Mouse (Mus musculus): Measurements from ENCODE around the gene Myo16. TPM values are rescaled to one million over a fixed set of nuclear protein-coding genes. Genes with fewer than 3 reads are reported as not detected.

Gene Myo16
- polyA plus RNA-seq (2015; fragmentation: Nextera tagmentation; extraction: Ambion mirVana), result 0.40 and 0.76 TPM in 2 replicates

- Histone ChIP-seq H3K9ac (peak within 1 kb of the TSS; percentile 79), H3K4me2 (peak within 1 kb of the TSS; percentile 93), H3K4me3 (peak within 1 kb of the TSS; percentile 68), H3K27me3 (replicated peaks) (peaks cover 54% of the 10 kb centered on the region), H3K9me3 (peaks cover 7% of the 10 kb centered on the region; the same call in 1 of the 2 replicates), H3K4me1 (0 out of 2 replicates have a peak, but pooled peaks cover 4% of the 10 kb centered on the region), H3K27ac (replicated peaks) (no peak within 1 kb of the TSS), H3K36me3 (no peaks in the 10 kb centered on the region)
- ATAC-seq (ENCODE audit: extremely low read depth, insufficient number of reproducible peaks, low FRiP score, low TSS enrichment), result no peak
- 1% methylated on average over 61 of the region's 61 CpGs for WGBS
Measured at GRCm38 (mm10) chr8:10153611-10154438, at the start of gene Myo16. Gene Myo16 (plus strand): TSS chr8:10153911.

GRCm38 (mm10) chr8:10108516-10109271 lies 45.0 kb upstream of the Myo16 start:
- Histone ChIP-seq H3K9ac (no peak overlapping the region), H3K4me2 (no peak overlapping the region), H3K27ac (replicated peaks) (no peak overlapping the region), H3K9me3 (no peaks in the 10 kb centered on the region), H3K4me3 (no peak overlapping the region), H3K27me3 (replicated peaks) (no peaks in the 10 kb centered on the region), H3K36me3 (no peaks in the 10 kb centered on the region), H3K4me1 (no peaks in the 10 kb centered on the region)
- 71% methylated on average over 8 of the region's 8 CpGs for WGBS
- ATAC-seq (ENCODE audit: extremely low read depth, insufficient number of reproducible peaks, low FRiP score, low TSS enrichment), result no peak

- WGBS, result 74% methylated on average over 5 of the region's 5 CpGs
- Histone ChIP-seq H3K27me3 (replicated peaks) (no peaks in the 10 kb centered on the region), H3K4me2 (no peak overlapping the region), H3K9me3 (no peaks in the 10 kb centered on the region), H3K36me3 (no peaks in the 10 kb centered on the region), H3K9ac (no peak overlapping the region), H3K4me3 (no peak overlapping the region), H3K4me1 (no peaks in the 10 kb centered on the region), H3K27ac (replicated peaks) (no peak overlapping the region)
- no peak for ATAC-seq (ENCODE audit: extremely low read depth, insufficient number of reproducible peaks, low FRiP score, low TSS enrichment)
Measured at GRCm38 (mm10) chr8:10122749-10123148, 31.0 kb upstream of the Myo16 start.

- no peak for ATAC-seq (ENCODE audit: extremely low read depth, insufficient number of reproducible peaks, low FRiP score, low TSS enrichment)
Measured at GRCm38 (mm10) chr8:10123412-10123811, 30.3 kb upstream of the Myo16 start.

GRCm38 (mm10) chr8:10125684-10126083 lies 28.0 kb upstream of the Myo16 start:
- H3K9ac ChIP-seq, result no peak overlapping the region
- no peak overlapping the region for H3K4me2 ChIP-seq
- no peak for ATAC-seq (ENCODE audit: extremely low read depth, insufficient number of reproducible peaks, low FRiP score, low TSS enrichment)
- H3K27ac ChIP-seq (replicated peaks), result no peak overlapping the region
- no peaks in the 10 kb centered on the region for H3K36me3 ChIP-seq
- H3K9me3 ChIP-seq, result no peaks in the 10 kb centered on the region
- no peaks in the 10 kb centered on the region for H3K27me3 ChIP-seq (replicated peaks)
- WGBS, result 78% methylated on average over 4 of the region's 4 CpGs
- H3K4me3 ChIP-seq, result no peak overlapping the region
- no peaks in the 10 kb centered on the region for H3K4me1 ChIP-seq

More at GRCm38 (mm10) chr8:10123412-10123811, 30.3 kb upstream of the Myo16 start:
- H3K9me3 ChIP-seq, result no peaks in the 10 kb centered on the region
- H3K27me3 ChIP-seq (replicated peaks), result no peaks in the 10 kb centered on the region
- no peak overlapping the region for H3K9ac ChIP-seq
- H3K27ac ChIP-seq (replicated peaks), result no peak overlapping the region
- 76% methylated on average over 2 of the region's 2 CpGs for WGBS
- no peaks in the 10 kb centered on the region for H3K36me3 ChIP-seq
- no peaks in the 10 kb centered on the region for H3K4me1 ChIP-seq
- no peak overlapping the region for H3K4me3 ChIP-seq
- H3K4me2 ChIP-seq, result no peak overlapping the region

GRCm38 (mm10) chr8:10130513-10131414 lies 22.9 kb upstream of the Myo16 start:
- no peak overlapping the region for H3K9ac ChIP-seq
- H3K9me3 ChIP-seq, result peaks cover 4% of the 10 kb centered on the region; the same call in 1 of the 2 replicates
- ATAC-seq (ENCODE audit: extremely low read depth, insufficient number of reproducible peaks, low FRiP score, low TSS enrichment), result no peak
- 67% methylated on average over 15 of the region's 15 CpGs for WGBS
- no peaks in the 10 kb centered on the region for H3K4me1 ChIP-seq
- H3K27me3 ChIP-seq (replicated peaks), result no peaks in the 10 kb centered on the region
- H3K4me2 ChIP-seq, result no peak overlapping the region
- H3K36me3 ChIP-seq, result no peaks in the 10 kb centered on the region
- no peak overlapping the region for H3K27ac ChIP-seq (replicated peaks)
- no peak overlapping the region for H3K4me3 ChIP-seq

- Histone ChIP-seq H3K9me3 (peaks cover 4% of the 10 kb centered on the region; the same call in 1 of the 2 replicates), H3K4me3 (no peak overlapping the region), H3K36me3 (no peaks in the 10 kb centered on the region), H3K27ac (replicated peaks) (no peak overlapping the region), H3K9ac (no peak overlapping the region), H3K4me2 (no peak overlapping the region; the same call in 1 of the 2 replicates), H3K27me3 (replicated peaks) (peaks cover 15% of the 10 kb centered on the region), H3K4me1 (no peaks in the 10 kb centered on the region)
- WGBS, result 33% methylated on average over 8 of the region's 8 CpGs
- no peak for ATAC-seq (ENCODE audit: extremely low read depth, insufficient number of reproducible peaks, low FRiP score, low TSS enrichment)
Measured at GRCm38 (mm10) chr8:10139536-10139935, 14.2 kb upstream of the Myo16 start.

- Histone ChIP-seq H3K4me3 (no peak overlapping the region), H3K4me1 (no peaks in the 10 kb centered on the region), H3K4me2 (no peak overlapping the region), H3K9me3 (no peaks in the 10 kb centered on the region), H3K27ac (replicated peaks) (no peak overlapping the region), H3K9ac (no peak overlapping the region), H3K27me3 (replicated peaks) (peaks cover 9% of the 10 kb centered on the region), H3K36me3 (no peaks in the 10 kb centered on the region)
- 81% methylated on average over 10 of the region's 10 CpGs for WGBS
- ATAC-seq (ENCODE audit: extremely low read depth, insufficient number of reproducible peaks, low FRiP score, low TSS enrichment), result no peak
Measured at GRCm38 (mm10) chr8:10143961-10144360, 9.8 kb upstream of the Myo16 start.

GRCm38 (mm10) chr8:10151692-10152247 lies 1.9 kb upstream of the Myo16 start:
- 64% methylated on average over 6 of the region's 6 CpGs for WGBS
- Histone ChIP-seq H3K9me3 (0 out of 2 replicates have a peak, but pooled peaks cover 7% of the 10 kb centered on the region), H3K27me3 (replicated peaks) (peaks cover 52% of the 10 kb centered on the region), H3K36me3 (no peaks in the 10 kb centered on the region), H3K4me3 (no peak overlapping the region), H3K27ac (replicated peaks) (no peak overlapping the region), H3K4me2 (no peak overlapping the region), H3K9ac (no peak overlapping the region), H3K4me1 (0 out of 2 replicates have a peak, but pooled peaks cover 4% of the 10 kb centered on the region)
- no peak for ATAC-seq (ENCODE audit: extremely low read depth, insufficient number of reproducible peaks, low FRiP score, low TSS enrichment)

GRCm38 (mm10) chr8:10154439-10154745 lies 681 bp downstream of the Myo16 start:
- ATAC-seq (ENCODE audit: extremely low read depth, insufficient number of reproducible peaks, low FRiP score, low TSS enrichment), result no peak
- 18% methylated on average over 4 of the region's 4 CpGs for WGBS
- peak overlapping the region; percentile 79 for H3K9ac ChIP-seq

More at GRCm38 (mm10) chr8:10154439-10154745, 681 bp downstream of the Myo16 start:
- Histone ChIP-seq H3K4me1 (0 out of 2 replicates have a peak, but pooled peaks cover 4% of the 10 kb centered on the region), H3K4me2 (peak overlapping the region; percentile 93), H3K27me3 (replicated peaks) (peaks cover 54% of the 10 kb centered on the region), H3K4me3 (peak overlapping the region; percentile 68), H3K27ac (replicated peaks) (no peak overlapping the region), H3K9me3 (peaks cover 5% of the 10 kb centered on the region; the same call in 1 of the 2 replicates), H3K36me3 (no peaks in the 10 kb centered on the region)
